Mouse (Mus musculus): ENCODE measurements around the gene Pim1.
A peak's percentile ranks its signal among the peaks of the same experiment; 100 is the strongest.

- peak; percentile 55 for TF ChIP-seq GATA1 (IDR thresholded peaks at IDR 0.05; ENCODE audit: low read length)
- peak; percentile 85 for TF ChIP-seq TAL1 (IDR thresholded peaks at IDR 0.05; ENCODE audit: low read length)
These were observed 46.8 kb upstream of the Pim1 start for GRCm38 (mm10) chr17:29443724-29444123.

Measured in erythroblast, embryonic 14.5 days (primary cell).